Mouse (Mus musculus): ENCODE data around the gene Aggf1. TPM values are rescaled to one million over a fixed set of nuclear protein-coding genes. Genes with fewer than 3 reads are reported as not detected.

Gene Aggf1
- 46.3 and 52.9 TPM in 2 replicates for polyA plus RNA-seq (2014; fragmentation: Nextera tagmentation; extraction: Ambion mirVana)

DNA sequence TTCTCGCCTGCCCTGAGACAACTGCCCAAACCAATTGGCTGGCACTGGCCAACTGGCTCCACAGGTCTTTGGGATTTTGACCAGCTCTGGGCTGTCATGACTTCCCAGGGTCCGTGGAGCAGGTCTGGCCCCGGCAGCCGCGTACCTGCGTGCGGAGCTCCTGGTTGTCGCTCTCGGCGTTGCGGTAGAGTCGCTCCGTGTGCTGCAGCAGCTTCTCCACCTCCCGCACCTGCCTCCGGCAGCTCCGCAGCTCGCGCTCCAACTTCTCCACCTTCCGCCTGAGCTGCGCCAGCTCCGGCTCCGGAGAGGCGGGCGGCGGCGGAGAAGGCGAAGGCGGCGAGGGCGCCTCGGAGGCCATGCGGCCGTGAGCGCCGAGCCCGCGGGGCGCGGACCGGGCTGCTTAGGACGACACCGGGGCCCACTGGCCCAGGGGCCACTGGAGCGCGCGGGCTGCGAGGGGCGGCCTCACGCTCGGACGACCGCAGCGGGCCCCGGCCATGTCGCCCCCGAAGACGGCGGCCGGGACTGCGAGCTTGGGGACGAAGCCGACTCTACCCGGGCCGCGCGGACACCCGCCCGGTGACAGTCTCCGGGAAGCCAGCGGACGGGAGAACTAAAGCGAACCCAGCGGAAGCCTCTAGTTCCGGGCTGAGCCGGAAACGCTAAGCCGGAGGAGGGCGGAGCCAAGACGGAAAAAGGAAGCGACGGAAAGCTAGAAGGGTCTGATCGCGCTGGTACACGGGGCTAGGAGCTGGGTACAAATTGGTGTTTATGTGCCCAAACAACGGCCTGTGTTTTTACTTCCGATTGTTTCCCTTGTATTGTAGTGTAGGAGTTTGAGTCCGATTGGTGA, at the start of gene Aggf1:
Gene Aggf1 (minus strand): TSS at position 652 of the 853 bp plus-strand sequence.
- H3K4me1 ChIP-seq (ENCODE audit: control insufficient read depth, insufficient read depth, low read length), result peaks cover 6% of the 10 kb centered on the region
- DNase-seq (ENCODE audit: low spot score), result peak; percentile 92
- H3K36me3 ChIP-seq (ENCODE audit: control insufficient read depth, insufficient read depth, low read length), result no peaks in the 10 kb centered on the region
- H3K9me3 ChIP-seq (ENCODE audit: control insufficient read depth, low read length), result no peaks in the 10 kb centered on the region
- ATAC-seq (ENCODE audit: insufficient read depth, low FRiP score, low TSS enrichment), result peak; percentile 94
- H3K9ac ChIP-seq (ENCODE audit: low read length), result peak within 1 kb of the TSS; percentile 89
- H3K27me3 ChIP-seq (ENCODE audit: control insufficient read depth, insufficient read depth, low read length), result no peaks in the 10 kb centered on the region
- peak within 1 kb of the TSS; percentile 99 for H3K4me3 ChIP-seq (ENCODE audit: low read depth, low read length)
- H3K27ac ChIP-seq (ENCODE audit: low read depth, low read length), result 0 out of 2 replicates have a peak within 1 kb of the TSS, but pooled peaks have one; percentile 23
- under 1% methylated on average over 86 of the region's 86 CpGs for WGBS
- peak within 1 kb of the TSS; percentile 78 for H3K4me2 ChIP-seq (ENCODE audit: low read depth)

DNA sequence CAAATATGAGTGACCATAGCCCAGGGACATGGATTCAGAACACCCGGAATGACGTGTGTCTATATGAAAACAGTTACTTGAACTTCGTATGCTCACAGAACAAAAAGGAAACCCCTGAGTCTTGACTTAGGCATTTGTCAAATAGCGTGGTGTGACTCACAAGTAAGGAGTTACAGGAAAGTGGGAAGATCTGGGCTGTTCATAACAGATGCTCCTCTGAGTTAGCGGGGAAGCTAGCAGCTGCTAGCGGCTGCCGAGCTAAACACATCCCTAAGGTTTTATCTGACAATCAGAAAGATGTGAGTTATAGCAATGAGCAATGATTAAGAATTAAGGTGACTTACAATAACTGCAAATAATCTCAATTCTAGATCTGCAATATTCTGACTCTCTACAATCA, 49.8 kb upstream of the Aggf1 start:
- no peaks in the 10 kb centered on the region for H3K4me1 ChIP-seq (ENCODE audit: control insufficient read depth, insufficient read depth, low read length)
- DNase-seq (ENCODE audit: low spot score), result no peak

DNA sequence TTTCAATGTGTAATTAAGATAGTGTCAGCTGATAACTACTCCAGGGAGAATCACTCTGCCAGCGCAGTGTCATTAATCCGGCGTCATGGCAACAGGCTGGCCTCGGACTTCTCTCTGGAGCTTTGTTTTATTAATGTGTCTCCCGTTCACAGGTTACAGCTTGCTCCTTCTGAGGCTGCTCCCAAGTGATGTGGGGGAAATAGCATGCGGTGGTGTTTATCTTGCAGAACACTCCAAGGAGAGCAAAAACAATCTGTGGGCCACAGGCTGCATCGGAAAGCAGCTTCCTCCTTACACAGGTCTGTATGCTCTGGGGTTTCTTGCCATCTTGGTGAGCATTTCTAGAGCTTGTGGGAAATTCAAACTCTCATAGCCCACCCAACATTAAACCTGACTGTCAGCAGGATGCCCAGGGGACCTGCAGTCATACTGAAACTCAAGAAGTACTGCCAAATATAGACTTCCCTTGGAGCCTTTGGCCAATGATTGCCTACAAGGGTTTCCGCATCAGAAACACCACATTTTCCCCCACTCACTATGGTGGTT, 44.1 kb upstream of the Aggf1 start:
- Histone ChIP-seq H3K4me3 (ENCODE audit: low read depth, low read length) (no peak overlapping the region), H3K36me3 (ENCODE audit: control insufficient read depth, insufficient read depth, low read length) (no peaks in the 10 kb centered on the region), H3K9ac (ENCODE audit: low read length) (no peak overlapping the region), H3K27ac (ENCODE audit: low read depth, low read length) (no peak overlapping the region), H3K4me1 (ENCODE audit: control insufficient read depth, insufficient read depth, low read length) (peaks cover 4% of the 10 kb centered on the region), H3K4me2 (ENCODE audit: low read depth) (no peak overlapping the region), H3K27me3 (ENCODE audit: control insufficient read depth, insufficient read depth, low read length) (no peaks in the 10 kb centered on the region), H3K9me3 (ENCODE audit: control insufficient read depth, low read length) (no peaks in the 10 kb centered on the region)
- WGBS, result 37% methylated on average over 8 of the region's 8 CpGs
- peak; percentile 61 for DNase-seq (ENCODE audit: low spot score)
- peak; percentile 41; the same call in 1 of the 2 replicates for ATAC-seq (ENCODE audit: insufficient read depth, low FRiP score, low TSS enrichment)

More for the DNA sequence above, 49.8 kb upstream of the Aggf1 start:
- 87% methylated on average over 7 of the region's 7 CpGs for WGBS
- Histone ChIP-seq H3K36me3 (ENCODE audit: control insufficient read depth, insufficient read depth, low read length) (no peaks in the 10 kb centered on the region), H3K4me2 (ENCODE audit: low read depth) (no peak overlapping the region), H3K4me3 (ENCODE audit: low read depth, low read length) (no peak overlapping the region), H3K9me3 (ENCODE audit: control insufficient read depth, low read length) (no peaks in the 10 kb centered on the region), H3K27ac (ENCODE audit: low read depth, low read length) (no peak overlapping the region), H3K27me3 (ENCODE audit: control insufficient read depth, insufficient read depth, low read length) (no peaks in the 10 kb centered on the region), H3K9ac (ENCODE audit: low read length) (no peak overlapping the region)
- no peak for ATAC-seq (ENCODE audit: insufficient read depth, low FRiP score, low TSS enrichment)

DNA sequence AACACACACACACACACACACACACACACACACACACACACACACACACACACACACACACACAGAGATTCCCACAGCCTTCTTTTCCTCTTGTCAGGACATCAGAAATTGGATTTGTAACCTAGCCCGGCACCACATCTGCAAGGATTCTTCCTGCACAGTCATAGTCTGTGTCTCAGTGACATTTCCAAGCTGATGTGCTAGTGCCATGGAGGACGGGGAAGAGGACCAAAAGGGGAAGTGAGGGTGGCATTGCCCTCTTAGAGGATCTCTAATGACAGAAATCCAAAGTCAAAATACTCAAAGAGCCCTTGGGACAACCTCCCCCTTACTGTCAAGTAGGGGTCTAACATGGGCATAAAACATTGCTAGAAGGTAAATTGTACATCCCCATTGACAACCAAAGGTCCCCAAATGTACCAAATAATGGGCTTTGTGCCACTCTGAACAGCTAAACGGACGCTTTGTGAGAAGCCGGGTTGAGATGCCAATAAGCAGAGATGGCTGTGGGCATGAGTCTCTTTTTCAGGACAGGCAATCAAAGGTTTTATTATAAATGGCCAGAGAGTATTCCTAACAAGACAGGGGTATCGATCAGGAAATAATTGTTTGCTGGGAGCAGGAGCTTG, 43.5 kb upstream of the Aggf1 start:
- DNase-seq (ENCODE audit: low spot score) (no peak), ATAC-seq (ENCODE audit: insufficient read depth, low FRiP score, low TSS enrichment) (no peak)
- WGBS, result 66% methylated on average over 6 of the region's 6 CpGs
- H3K9me3 ChIP-seq (ENCODE audit: control insufficient read depth, low read length), result no peaks in the 10 kb centered on the region
- no peaks in the 10 kb centered on the region for H3K36me3 ChIP-seq (ENCODE audit: control insufficient read depth, insufficient read depth, low read length)
- no peak overlapping the region for H3K27ac ChIP-seq (ENCODE audit: low read depth, low read length)
- H3K9ac ChIP-seq (ENCODE audit: low read length), result no peak overlapping the region
- H3K27me3 ChIP-seq (ENCODE audit: control insufficient read depth, insufficient read depth, low read length), result no peaks in the 10 kb centered on the region
- no peak overlapping the region for H3K4me3 ChIP-seq (ENCODE audit: low read depth, low read length)
- H3K4me1 ChIP-seq (ENCODE audit: control insufficient read depth, insufficient read depth, low read length), result peaks cover 4% of the 10 kb centered on the region
- H3K4me2 ChIP-seq (ENCODE audit: low read depth), result no peak overlapping the region

DNA sequence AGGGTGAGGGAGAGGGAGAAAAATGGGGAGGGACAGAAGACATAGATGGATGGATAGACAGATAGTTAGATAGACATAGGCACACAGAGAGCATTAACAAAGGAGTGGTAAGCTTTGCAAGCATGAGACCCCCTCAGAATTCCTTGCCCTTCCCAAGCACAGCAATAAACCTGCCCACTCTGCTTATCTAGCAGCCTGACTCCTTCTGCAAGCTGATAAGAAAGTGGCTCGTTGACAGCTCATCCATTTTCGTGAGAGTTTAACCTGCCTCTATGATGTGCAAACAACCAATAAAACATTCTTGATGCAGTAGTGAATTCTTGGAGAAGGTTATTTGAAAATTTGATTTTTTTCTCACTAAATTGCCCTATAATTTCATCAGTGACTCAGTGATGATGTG, 37.1 kb upstream of the Aggf1 start:
- no peak overlapping the region for H3K4me3 ChIP-seq (ENCODE audit: low read depth, low read length)
- H3K9ac ChIP-seq (ENCODE audit: low read length), result no peak overlapping the region
- H3K4me2 ChIP-seq (ENCODE audit: low read depth), result no peak overlapping the region
- DNase-seq (ENCODE audit: low spot score) (no peak), ATAC-seq (ENCODE audit: insufficient read depth, low FRiP score, low TSS enrichment) (no peak)
- H3K9me3 ChIP-seq (ENCODE audit: control insufficient read depth, low read length), result no peaks in the 10 kb centered on the region
- no peaks in the 10 kb centered on the region for H3K4me1 ChIP-seq (ENCODE audit: control insufficient read depth, insufficient read depth, low read length)
- H3K36me3 ChIP-seq (ENCODE audit: control insufficient read depth, insufficient read depth, low read length), result no peaks in the 10 kb centered on the region
- 68% methylated on average over 2 of the region's 2 CpGs for WGBS
- no peaks in the 10 kb centered on the region for H3K27me3 ChIP-seq (ENCODE audit: control insufficient read depth, insufficient read depth, low read length)
- no peak overlapping the region for H3K27ac ChIP-seq (ENCODE audit: low read depth, low read length)

DNA sequence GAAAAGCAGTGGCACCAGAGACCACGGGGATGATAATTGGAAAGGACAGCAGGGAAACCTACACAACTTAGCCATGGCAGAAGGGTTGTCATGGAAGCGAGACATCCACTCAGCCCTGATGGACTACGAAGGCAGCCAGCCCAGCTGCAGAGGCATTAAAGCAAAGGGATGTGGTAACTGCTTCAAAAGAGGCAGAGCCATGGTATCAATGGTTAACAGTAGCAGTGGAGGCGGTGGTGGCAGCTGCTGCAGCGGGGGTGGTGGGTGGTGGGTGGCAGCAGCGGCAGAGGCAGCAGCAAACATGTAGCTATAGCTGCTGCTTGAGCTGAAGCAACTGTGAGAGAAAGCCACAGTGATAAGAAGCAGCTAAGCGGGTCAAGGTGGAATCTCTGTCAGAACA, 18.1 kb upstream of the Aggf1 start:
- H3K27ac ChIP-seq (ENCODE audit: low read depth, low read length), result no peak overlapping the region
- H3K4me2 ChIP-seq (ENCODE audit: low read depth), result no peak overlapping the region
- no peaks in the 10 kb centered on the region for H3K4me1 ChIP-seq (ENCODE audit: control insufficient read depth, insufficient read depth, low read length)
- H3K4me3 ChIP-seq (ENCODE audit: low read depth, low read length), result no peak overlapping the region
- no peaks in the 10 kb centered on the region for H3K27me3 ChIP-seq (ENCODE audit: control insufficient read depth, insufficient read depth, low read length)
- ATAC-seq (ENCODE audit: insufficient read depth, low FRiP score, low TSS enrichment), result no peak
- no peaks in the 10 kb centered on the region for H3K36me3 ChIP-seq (ENCODE audit: control insufficient read depth, insufficient read depth, low read length)
- 85% methylated on average over 7 of the region's 7 CpGs for WGBS
- DNase-seq (ENCODE audit: low spot score), result no peak
- H3K9me3 ChIP-seq (ENCODE audit: control insufficient read depth, low read length), result peaks cover 3% of the 10 kb centered on the region; the same call in 1 of the 2 replicates
- H3K9ac ChIP-seq (ENCODE audit: low read length), result no peak overlapping the region

DNA sequence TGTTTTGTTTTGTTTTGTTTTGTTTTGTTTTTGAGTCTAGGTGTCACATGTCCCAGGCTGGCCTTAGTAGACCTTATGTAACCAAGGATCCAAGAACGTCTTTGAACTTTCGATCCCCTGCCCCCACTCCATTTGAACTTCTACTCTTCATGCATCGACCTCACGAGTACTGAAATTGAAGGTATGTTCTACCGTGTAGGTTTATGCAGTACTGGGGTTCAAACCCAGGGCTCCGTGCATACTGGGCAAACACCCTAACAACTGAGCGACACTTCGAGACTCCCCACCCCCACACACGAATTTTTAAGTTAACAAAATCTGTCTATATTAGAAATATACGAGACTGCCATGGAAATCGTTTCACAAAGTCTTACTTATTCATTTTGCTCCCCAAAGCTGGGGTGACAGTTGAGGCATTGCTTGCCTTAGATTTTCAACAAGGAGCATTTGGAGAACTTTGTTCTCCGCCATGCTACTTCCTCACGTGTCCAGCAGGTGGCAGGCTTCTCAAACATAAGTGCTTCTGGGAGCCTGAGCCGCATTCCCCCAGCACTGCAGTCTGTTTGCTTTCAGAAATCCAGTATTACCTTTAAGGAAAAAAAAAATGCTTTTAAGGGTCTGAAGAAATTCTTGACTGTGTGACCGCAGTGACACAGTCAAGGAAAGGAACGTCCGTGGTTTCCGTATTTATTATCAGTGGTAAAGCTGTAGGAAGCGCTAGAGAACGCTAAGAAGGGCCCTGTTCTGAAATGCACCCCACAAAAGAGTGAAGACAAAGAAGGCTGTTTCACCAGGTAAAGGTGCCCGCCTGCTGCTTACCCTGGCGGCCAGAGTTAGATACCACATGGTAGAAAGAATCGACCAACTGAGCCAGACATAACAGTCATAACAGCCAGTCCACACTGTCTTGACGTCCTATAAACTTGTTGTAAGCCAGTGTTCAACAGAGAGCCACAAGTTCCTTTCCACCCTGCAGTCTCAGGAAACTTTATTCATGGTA, 15.0 kb upstream of the Aggf1 start:
- Histone ChIP-seq H3K4me1 (ENCODE audit: control insufficient read depth, insufficient read depth, low read length) (no peaks in the 10 kb centered on the region), H3K36me3 (ENCODE audit: control insufficient read depth, insufficient read depth, low read length) (no peaks in the 10 kb centered on the region), H3K9ac (ENCODE audit: low read length) (no peak overlapping the region), H3K4me3 (ENCODE audit: low read depth, low read length) (no peak overlapping the region), H3K27ac (ENCODE audit: low read depth, low read length) (no peak overlapping the region), H3K27me3 (ENCODE audit: control insufficient read depth, insufficient read depth, low read length) (no peaks in the 10 kb centered on the region), H3K9me3 (ENCODE audit: control insufficient read depth, low read length) (no peaks in the 10 kb centered on the region), H3K4me2 (ENCODE audit: low read depth) (no peak overlapping the region)
- ATAC-seq (ENCODE audit: insufficient read depth, low FRiP score, low TSS enrichment) (no peak), DNase-seq (ENCODE audit: low spot score) (peak; percentile 81)
- 32% methylated on average over 24 of the region's 24 CpGs for WGBS

DNA sequence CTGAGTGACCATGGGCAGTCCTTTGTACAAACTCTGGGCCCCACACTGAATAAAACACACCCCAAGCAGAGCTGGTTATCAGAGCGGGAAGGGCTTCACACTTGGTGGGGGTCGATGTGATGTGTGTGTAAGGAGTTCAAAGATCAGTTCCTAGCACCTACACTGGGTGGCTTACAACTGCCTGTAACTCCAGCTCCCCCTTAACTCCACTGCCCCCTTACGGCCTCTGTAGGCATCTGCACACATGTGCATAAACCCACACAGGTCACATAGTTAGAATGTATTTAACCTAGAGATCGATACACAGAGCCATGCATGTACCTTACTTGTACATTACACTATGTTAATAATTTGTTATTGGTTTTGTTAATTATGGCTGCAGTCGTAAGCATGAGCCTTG, 13.1 kb upstream of the Aggf1 start:
- no peaks in the 10 kb centered on the region for H3K4me1 ChIP-seq (ENCODE audit: control insufficient read depth, insufficient read depth, low read length)
- no peak overlapping the region for H3K27ac ChIP-seq (ENCODE audit: low read depth, low read length)
- H3K9me3 ChIP-seq (ENCODE audit: control insufficient read depth, low read length), result no peaks in the 10 kb centered on the region
- no peaks in the 10 kb centered on the region for H3K27me3 ChIP-seq (ENCODE audit: control insufficient read depth, insufficient read depth, low read length)
- DNase-seq (ENCODE audit: low spot score) (no peak), ATAC-seq (ENCODE audit: insufficient read depth, low FRiP score, low TSS enrichment) (no peak)
- H3K36me3 ChIP-seq (ENCODE audit: control insufficient read depth, insufficient read depth, low read length), result no peaks in the 10 kb centered on the region
- WGBS, result 88% methylated on average over 5 of the region's 5 CpGs
- H3K4me3 ChIP-seq (ENCODE audit: low read depth, low read length), result no peak overlapping the region
- H3K4me2 ChIP-seq (ENCODE audit: low read depth), result no peak overlapping the region
- no peak overlapping the region for H3K9ac ChIP-seq (ENCODE audit: low read length)

Data from neural tube, embryonic 11.5 days (tissue).